Mouse (Mus musculus): ENCODE data around the gene Ager.

DNA sequence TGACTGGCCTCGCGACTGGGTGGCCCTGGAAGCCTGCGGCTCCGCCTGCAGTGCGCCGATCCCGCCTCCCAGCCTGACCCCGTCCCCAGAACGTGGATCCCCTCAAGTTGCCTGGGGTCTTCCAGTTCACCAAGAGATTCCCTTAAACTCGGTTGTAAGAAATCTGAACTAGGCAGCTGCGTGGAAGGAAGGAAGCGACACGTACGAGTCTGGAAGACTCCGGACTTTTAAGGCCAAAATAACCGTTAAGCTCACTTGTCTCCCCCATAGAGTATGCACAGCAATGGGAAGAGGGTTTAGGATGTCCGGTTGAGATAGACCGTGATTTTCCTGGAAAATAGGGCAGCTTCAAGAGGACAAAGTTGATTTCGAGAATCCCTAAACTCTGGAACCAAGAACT lies 9.8 kb upstream of the Ager start:
- TF ChIP-seq CTCF (IDR thresholded peaks at IDR 0.05; ENCODE audit: low read depth) (no peak), EP300 (optimal IDR thresholded peaks at IDR 0.05) (no peak)
